Mouse (Mus musculus): ENCODE measurements around the gene Slc26a10. TPM values are rescaled to one million over a fixed set of nuclear protein-coding genes. Genes with fewer than 3 reads are reported as not detected.

The Slc26a10 gene
- total RNA-seq, 2 experiments from 2014 or later = 4.8 to 5.1 TPM

DNA sequence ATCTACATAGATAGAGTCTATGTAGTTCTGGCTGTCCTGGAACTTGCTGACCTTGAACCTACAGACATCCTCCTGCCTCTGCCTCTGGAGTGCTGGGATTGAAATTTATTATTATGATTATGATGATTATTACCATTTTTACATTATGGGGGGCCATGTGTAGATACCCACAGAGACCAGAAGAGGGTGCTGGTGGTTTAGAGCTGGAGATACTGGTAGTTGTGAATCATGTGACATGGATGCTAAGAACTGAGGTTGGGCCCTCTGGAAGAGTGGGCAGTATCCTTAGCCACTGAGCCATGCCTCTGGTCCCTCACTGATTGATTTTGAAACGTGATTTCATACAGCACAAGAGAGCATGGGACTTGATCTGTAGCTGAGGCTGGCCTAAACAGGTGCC lies 6.0 kb upstream of the Slc26a10 start:
- intact Hi-C loops (cut with DNase I) = no loop called here

GRCm38 (mm10) chr10:127185506-127185905 lies 5.1 kb upstream of the Slc26a10 start:
- no peak for DNase-seq

More for the DNA sequence above, 6.0 kb upstream of the Slc26a10 start:
- no peak for DNase-seq

DNA sequence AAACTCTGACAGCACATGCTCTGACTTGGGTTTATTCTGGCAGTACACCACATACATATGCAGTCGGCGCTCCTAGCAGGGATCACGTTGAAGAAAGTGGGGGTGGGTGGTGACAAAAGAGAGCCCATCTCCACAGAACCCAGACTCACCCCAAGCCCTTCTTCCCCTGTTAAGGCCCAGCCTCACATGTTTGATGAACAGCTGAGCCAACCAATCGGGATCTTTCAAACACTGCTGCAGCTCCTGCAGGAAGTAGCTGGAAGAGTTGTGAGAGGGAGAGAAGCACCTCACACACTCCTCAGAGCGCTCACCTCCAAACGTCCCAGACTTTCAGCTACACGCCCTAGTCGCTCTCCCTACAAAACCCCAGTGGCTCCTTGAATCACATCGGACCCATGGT lies 4.7 kb upstream of the Slc26a10 start:
- intact Hi-C loops (cut with DNase I) = no loop called here
- DNase-seq = no peak

More at GRCm38 (mm10) chr10:127185506-127185905, 5.1 kb upstream of the Slc26a10 start:
- intact Hi-C loops (cut with DNase I) = no loop called here

GRCm38 (mm10) chr10:127183759-127184158 lies 3.3 kb upstream of the Slc26a10 start:
- intact Hi-C loops (cut with DNase I) = no loop called here
- DNase-seq = no peak

GRCm38 (mm10) chr10:127182624-127183023 lies 2.2 kb upstream of the Slc26a10 start:
- intact Hi-C loops (cut with DNase I) = no loop called here
- no peak for DNase-seq

DNA sequence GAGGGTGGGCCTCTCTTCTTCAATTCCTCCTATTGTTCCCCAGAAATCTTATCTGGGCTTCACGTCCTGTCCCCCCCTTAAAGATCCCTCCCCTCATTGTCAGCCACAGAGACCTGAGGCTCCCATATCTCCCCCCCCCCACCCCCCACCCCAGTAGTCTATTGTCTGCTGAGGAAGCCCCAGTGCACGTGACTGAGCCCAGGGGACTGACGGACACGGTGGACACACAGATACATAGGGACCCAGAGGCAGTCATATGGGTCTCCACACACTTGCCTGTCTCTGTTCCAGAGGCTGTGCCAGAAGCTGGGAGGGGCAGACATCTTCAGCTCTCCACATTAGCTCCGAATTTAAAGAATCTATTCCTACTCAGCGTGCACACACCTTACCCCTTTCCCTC lies 1.1 kb upstream of the Slc26a10 start:
- intact Hi-C loops (cut with DNase I) = no loop called here
- no peak for DNase-seq

DNA sequence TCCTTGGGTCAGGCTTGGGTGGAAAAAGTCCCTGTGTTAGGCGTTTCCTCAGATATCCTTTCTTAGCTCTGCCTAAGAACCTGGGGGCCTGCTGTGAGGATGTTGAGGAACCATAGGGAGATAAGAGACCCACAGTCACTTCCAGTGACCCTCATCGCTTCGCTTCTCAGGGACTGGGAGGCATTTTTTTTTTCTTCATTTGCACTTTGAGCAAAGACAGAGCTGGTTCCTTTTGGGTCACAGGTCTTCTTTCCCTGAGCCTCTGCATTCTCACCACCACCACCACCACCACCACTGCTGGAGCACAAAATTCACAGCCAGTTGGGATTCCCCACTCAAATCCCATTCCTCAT lies 226 bp upstream of the Slc26a10 start:
- intact Hi-C loops (cut with DNase I) = no loop called here
- no peak for DNase-seq

DNA sequence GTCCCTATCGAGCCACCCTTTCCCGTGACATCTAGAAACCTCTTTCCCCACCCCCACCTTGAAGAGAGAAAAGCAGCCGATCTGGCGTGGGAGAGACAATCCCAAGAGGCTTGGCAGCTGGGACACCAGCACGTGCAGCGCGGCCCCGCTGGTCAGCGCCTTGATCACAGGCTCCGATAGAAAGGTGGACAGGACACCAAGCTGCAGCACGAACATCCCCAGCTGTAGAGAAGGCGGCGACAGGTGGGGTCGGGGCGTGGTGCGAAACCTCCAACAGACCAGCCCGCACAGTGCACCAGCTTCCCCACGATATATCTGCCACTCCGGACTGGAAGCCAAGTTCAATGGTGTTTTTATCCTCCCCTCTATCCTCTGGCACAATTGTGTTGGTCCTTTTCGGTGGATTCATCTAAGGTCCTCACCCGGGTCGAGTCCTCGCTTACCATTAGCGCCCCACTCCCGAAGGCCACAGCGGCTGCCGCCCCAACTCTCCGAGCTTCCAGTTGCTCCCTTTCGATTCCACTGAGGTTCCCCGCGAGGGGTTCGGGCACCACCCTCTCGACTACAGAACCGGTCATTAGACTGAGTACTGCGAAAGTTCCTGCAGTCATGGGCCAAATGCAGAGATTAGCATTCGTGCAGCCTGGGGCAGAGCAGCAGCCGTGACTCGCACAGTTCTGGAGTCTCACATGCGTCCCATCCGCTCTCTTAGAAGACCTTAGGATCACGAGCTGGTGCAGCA lies 2.0 kb downstream of the Slc26a10 start:
- DNase-seq = peak in 1 of 2 experiments; percentile 18
- intact Hi-C loops (cut with DNase I) = loop anchor here (5.0 kb wide), 1 partner anchor 164 kb away; the partner anchor contains the start of gene Gli1

DNA sequence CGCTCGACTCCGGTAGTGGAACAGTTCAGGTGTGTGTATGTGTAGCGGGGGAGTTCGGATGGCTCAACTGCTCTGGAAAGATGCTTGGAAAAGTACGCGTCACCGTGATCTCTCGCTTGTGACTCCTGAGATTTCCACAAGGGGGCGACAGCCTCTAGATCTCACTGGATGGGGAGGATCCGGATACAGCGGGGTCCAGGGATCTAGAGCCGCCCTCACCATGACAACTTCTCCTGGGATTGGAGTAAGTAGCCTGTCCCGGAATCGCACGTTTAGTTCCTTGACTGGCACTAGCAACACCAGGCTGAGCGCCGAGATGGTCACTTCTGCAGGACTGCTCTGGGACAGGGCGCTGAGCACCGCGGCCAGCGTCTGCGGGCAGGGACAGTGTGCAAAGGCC lies 2.7 kb downstream of the Slc26a10 start:
- intact Hi-C loops (cut with DNase I) = loop anchor here (2.0 to 5.0 kb wide), 2 partner anchors 49 to 165 kb away; partner anchors contain the start of gene Gli1

DNA sequence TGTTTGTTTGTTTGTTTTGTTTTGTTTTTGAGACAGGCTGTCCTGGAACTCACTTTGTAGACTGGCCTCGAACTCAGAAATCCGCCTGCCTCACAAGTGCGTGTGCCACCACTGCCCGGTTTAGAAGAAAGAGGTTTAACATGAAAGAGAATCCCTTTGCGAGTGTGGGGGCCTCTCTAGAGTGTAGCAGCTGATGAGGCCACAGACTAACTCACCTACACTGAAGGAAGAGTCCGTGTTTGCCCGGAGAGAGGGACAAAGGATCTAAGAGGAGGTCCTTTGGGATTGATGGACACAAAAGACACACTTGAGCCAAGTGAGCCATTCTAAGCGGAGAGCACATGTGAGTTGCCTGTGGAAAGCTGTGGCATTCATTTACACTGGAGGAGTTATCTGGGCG lies 3.2 kb downstream of the Slc26a10 start:
- intact Hi-C loops (cut with DNase I) = loop anchor here (2.0 to 5.0 kb wide), 2 partner anchors 50 to 165 kb away; partner anchors contain the start of gene Gli1
- DNase-seq = no peak

More for the DNA sequence above, 2.7 kb downstream of the Slc26a10 start:
- peak; percentile 65 to 66 for DNase-seq

GRCm38 (mm10) chr10:127176756-127177155 lies 3.7 kb downstream of the Slc26a10 start:
- DNase-seq = no peak

DNA sequence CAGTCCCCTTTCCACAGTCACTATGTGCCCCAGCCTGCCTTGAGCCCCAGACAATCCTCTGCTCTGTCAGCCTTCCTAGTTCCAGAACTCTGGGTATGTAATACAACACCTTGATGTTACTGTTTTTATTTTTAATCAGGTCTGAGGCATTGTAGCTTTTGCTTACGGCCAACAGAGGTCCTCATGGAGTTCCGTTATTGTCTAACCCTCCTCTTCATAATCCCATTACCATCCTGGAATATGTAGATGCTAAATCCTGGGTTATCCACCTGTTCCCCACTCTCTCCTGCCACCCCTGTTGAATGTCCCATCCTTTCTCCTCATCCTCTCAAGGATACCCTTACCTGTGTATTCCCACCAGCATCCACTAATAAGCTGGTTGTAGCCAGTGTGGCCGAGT lies 4.2 kb downstream of the Slc26a10 start:
- intact Hi-C loops (cut with DNase I) = loop anchor here (2.0 to 5.0 kb wide), 2 partner anchors 51 to 166 kb away; partner anchors contain the start of gene Gli1
- no peak for DNase-seq

More at GRCm38 (mm10) chr10:127176756-127177155, 3.7 kb downstream of the Slc26a10 start:
- intact Hi-C loops (cut with DNase I) = loop anchor here (2.0 to 5.0 kb wide), 2 partner anchors 50 to 166 kb away; partner anchors contain the start of gene Gli1

DNA sequence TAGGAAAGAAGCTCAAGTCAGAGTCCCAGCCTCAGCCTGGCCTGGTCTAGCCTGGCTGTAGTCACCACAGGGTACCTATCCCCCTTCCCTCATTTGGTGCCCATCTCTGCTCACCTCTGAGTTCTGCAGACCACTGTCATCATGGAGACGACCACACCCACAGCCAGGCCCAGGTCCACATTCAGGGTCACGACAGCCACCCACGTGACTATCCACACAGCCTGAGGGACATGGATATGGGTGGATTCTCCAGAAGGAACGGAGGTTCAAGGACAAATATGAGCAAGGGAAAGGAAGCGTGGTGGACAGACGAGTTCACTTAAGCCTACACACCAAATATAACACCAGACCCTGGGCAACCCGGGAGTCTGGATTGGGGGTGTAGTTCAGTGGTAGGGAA lies 6.3 kb downstream of the Slc26a10 start:
- DNase-seq = no peak
- intact Hi-C loops (cut with DNase I) = no loop called here

DNA sequence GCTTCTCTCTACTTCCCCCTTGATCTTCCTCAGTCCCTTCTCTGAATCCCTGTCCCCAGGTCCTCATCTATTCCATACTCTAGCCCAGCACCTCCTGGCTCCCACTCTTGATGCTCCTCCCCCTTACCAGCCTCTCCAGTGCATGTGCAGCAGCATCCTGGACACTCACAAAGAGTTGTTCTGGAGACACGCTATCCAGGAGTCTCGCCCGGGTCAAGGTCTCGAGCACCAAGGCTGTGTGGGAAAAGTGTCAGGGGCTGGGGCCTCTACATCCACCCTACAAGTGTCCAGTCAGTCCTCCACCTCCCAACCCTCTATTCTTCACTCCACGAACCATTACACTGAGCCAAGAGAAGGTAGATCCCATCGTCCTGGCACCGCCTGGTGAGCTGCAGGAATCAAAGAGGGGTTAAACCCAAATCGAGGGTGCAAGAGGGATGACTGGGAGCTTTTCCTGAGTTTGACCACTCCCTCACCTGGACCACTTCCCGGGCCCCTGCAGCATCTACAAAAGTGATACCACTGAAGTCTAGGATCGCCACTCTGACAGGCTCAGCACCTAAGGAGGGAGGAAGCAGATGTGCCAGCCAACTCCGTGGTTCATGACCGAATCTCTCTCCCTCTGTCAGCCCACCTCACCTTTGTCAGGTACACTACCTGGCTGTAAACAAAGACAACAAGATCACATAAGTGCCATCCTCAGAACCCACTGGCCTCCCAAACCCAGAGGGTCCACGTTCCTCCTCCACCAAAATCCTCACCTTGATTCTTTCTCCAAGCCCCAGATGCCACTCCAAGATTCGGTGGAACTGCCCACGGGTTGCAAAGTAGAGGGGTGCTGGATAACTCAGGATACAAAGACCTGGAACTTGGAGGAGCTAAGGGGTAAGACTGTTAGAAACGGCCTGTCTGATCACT lies 7.0 kb downstream of the Slc26a10 start:
- intact Hi-C loops (cut with DNase I) = no loop called here
- DNase-seq = no peak

DNA sequence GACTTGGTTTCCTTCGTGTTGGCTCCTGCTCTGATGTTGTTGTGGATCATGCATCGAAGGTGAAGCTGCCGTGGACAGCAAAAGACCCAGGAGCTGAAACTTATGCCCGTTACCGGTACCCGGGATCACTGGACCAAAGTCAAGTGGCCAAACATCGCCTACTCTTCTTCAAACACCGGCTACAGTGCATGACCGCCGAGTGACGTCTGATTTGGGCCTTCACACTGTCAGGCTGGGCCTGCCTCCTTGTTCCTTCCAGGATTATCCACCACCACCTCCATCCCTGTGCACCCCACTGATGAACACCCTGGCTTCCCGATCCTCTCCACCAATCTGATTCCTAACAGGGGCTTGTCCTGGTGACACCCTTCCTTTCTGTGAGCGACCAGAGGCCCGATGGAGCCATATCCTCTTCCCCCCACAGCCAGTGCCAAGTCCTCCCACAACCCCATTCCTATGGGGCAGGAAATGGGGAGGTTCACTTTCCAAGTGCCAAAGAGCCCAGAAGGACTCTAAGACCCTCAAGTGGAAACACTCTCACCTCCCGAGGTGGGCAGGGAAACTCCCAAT lies 8.7 kb downstream of the Slc26a10 start:
- no peak for DNase-seq
- intact Hi-C loops (cut with DNase I) = no loop called here

DNA sequence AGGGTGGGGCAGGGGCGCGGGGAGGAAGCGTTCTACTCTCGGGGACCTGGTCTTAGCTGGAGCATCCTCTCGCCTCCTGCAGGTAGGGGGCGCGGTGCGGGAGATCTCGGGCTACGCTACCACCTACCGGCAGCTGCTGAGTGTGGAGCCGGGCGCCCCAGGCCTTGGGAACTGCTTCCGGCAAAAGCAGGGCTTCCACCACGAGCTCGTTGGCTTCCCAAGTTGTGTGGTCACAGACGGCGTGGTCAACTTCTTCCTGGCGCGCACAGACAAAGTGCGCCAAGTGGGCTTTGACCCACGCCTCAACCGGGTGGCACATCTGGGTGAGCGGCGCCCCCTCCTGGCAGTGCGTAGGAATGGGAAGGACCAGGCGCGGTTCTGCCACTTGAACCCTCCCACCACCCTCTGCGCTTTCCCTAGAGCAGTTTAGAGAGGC lies 9.6 kb downstream of the Slc26a10 start:
- intact Hi-C loops (cut with DNase I) = no loop called here
- DNase-seq = peak in 1 of 2 experiments; percentile 61

DNA sequence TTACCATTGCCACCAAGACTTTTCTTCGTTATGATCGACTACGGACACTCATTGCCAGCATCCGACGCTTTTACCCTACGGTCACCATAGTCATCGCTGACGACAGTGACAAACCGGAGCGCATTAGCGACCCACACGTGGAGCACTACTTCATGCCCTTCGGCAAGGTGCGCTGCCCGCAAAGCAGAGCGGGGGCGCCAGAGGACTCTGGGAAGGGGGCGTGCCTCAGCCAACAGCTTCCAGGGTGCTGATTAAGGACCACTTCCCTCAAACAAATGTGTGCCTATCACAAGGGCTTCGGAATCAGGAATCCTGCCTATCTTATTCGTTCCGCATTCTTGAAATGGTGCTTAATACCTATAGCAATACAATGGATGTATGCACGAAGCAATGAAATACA lies 10.4 kb downstream of the Slc26a10 start:
- intact Hi-C loops (cut with DNase I) = no loop called here
- DNase-seq = no peak

DNA sequence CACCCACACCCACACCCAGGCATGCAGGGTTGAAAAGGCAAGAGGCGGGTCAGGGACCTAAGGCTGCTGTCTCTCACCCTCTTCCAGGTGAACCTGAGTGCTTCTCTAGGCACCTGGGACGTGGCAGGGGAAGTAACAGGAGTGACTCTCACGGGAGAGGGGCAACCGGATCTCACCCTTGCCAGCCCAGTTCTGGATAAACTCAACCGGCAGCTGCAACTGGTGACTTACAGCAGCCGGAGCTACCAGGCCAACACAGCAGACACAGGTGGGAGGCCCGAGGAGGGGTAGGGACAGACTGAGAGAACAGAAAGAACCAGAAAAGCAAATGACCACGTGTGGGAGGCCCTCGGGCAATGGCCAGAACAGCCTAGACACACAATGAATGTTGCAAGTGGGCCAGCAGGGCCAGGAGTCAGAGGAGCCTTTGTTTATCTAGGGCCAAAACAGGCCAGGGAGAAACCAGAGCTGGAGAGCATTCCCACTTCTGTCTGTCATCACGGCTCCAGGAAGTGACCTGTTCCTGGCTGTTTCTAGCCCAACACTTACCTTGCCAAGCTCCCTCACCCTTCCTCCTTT lies 12.7 kb downstream of the Slc26a10 start:
- intact Hi-C loops (cut with DNase I) = loop anchor here (5.0 kb wide), 1 partner anchor 40 kb away; no protein-coding TSS in a partner anchor

GRCm38 (mm10) chr10:127166771-127167613 lies 13.5 kb downstream of the Slc26a10 start:
- DNase-seq = no peak
- intact Hi-C loops (cut with DNase I) = loop anchor here (5.0 kb wide), 1 partner anchor 40 kb away; no protein-coding TSS in a partner anchor

More for the DNA sequence above, 12.7 kb downstream of the Slc26a10 start:
- DNase-seq = no peak
